Mouse (Mus musculus) embryonic fibroblast, embryonic 13.5 days (primary cell): ENCODE results near the gene Golga3.

Experiments
- CTCF ChIP-seq: IDR thresholded peaks from 2 replicates; pipeline ENCODE4 v1.5.1; 2011; ENCODE audit warnings: mild to moderate bottlenecking, control low read depth, low read length, moderate library complexity, borderline replicate concordance; ENCODE audit not compliant: insufficient read depth
- POLR2A ChIP-seq: IDR thresholded peaks from 2 replicates; pipeline ENCODE4 v1.6.1; 2011; ENCODE audit warnings: low read depth, mild to moderate bottlenecking, control low read depth, low read length, moderate library complexity

GRCm38 (mm10) chr5:110135293-110136086 is 41.0 kb upstream of the Golga3 start, which contains the start of gene Chfr:
- TF ChIP-seq CTCF = no peak
- peak; percentile 85 for TF ChIP-seq POLR2A
